Mouse (Mus musculus): ENCODE measurements around the gene Spem2.

Gene Spem2

GRCm38 (mm10) chr11:69800138-69800391 lies 18.2 kb downstream of the Spem2 start:
- DNase-seq (ENCODE audit: low read depth, low spot score), result peak; percentile 97

- peak; percentile 98 for DNase-seq (ENCODE audit: low read depth, low spot score)
Measured at GRCm38 (mm10) chr11:69799394-69800137, 18.7 kb downstream of the Spem2 start.

- no peak for DNase-seq (ENCODE audit: low read depth, low spot score)
Measured at GRCm38 (mm10) chr11:69797924-69798323, 20.3 kb downstream of the Spem2 start.

GRCm38 (mm10) chr11:69795983-69796435 lies 22.3 kb downstream of the Spem2 start:
- DNase-seq (ENCODE audit: low read depth, low spot score), result peak; percentile 77

- peak; percentile 98 for DNase-seq (ENCODE audit: low read depth, low spot score)
Measured at GRCm38 (mm10) chr11:69795168-69795982, 22.9 kb downstream of the Spem2 start, which contains the start of gene Chrnb1. Chrnb1 (minus strand) TSS chr11:69795943.

GRCm38 (mm10) chr11:69793429-69793828 lies 24.8 kb downstream of the Spem2 start:
- DNase-seq (ENCODE audit: low read depth, low spot score), result no peak

- DNase-seq (ENCODE audit: low read depth, low spot score), result no peak
Measured at GRCm38 (mm10) chr11:69791420-69791819, 26.8 kb downstream of the Spem2 start.

- DNase-seq (ENCODE audit: low read depth, low spot score), result no peak
Measured at GRCm38 (mm10) chr11:69789431-69789830, 28.8 kb downstream of the Spem2 start.

- no peak for DNase-seq (ENCODE audit: low read depth, low spot score)
Measured at GRCm38 (mm10) chr11:69787306-69787705, 31.0 kb downstream of the Spem2 start.

GRCm38 (mm10) chr11:69784793-69785272 lies 33.4 kb downstream of the Spem2 start:
- DNase-seq (ENCODE audit: low read depth, low spot score), result peak; percentile 83

GRCm38 (mm10) chr11:69781828-69782227 lies 36.4 kb downstream of the Spem2 start:
- no peak for DNase-seq (ENCODE audit: low read depth, low spot score)

GRCm38 (mm10) chr11:69778985-69779384 lies 39.3 kb downstream of the Spem2 start:
- DNase-seq (ENCODE audit: low read depth, low spot score), result no peak

- DNase-seq (ENCODE audit: low read depth, low spot score), result no peak
Measured at GRCm38 (mm10) chr11:69778258-69778982, 39.8 kb downstream of the Spem2 start.

- no peak for DNase-seq (ENCODE audit: low read depth, low spot score)
Measured at GRCm38 (mm10) chr11:69777504-69778257, 40.6 kb downstream of the Spem2 start.

GRCm38 (mm10) chr11:69776488-69776887 lies 41.8 kb downstream of the Spem2 start:
- no peak for DNase-seq (ENCODE audit: low read depth, low spot score)

- no peak for DNase-seq (ENCODE audit: low read depth, low spot score)
Measured at GRCm38 (mm10) chr11:69775716-69776115, 42.5 kb downstream of the Spem2 start.

GRCm38 (mm10) chr11:69774961-69775360 lies 43.3 kb downstream of the Spem2 start:
- peak; percentile 77 for DNase-seq (ENCODE audit: low read depth, low spot score)

- DNase-seq (ENCODE audit: low read depth, low spot score), result no peak
Measured at GRCm38 (mm10) chr11:69767625-69767909, 50.7 kb downstream of the Spem2 start.

- no peak for DNase-seq (ENCODE audit: low read depth, low spot score)
Measured at GRCm38 (mm10) chr11:69766872-69767624, 51.2 kb downstream of the Spem2 start.
